In the genomic region with DNA sequence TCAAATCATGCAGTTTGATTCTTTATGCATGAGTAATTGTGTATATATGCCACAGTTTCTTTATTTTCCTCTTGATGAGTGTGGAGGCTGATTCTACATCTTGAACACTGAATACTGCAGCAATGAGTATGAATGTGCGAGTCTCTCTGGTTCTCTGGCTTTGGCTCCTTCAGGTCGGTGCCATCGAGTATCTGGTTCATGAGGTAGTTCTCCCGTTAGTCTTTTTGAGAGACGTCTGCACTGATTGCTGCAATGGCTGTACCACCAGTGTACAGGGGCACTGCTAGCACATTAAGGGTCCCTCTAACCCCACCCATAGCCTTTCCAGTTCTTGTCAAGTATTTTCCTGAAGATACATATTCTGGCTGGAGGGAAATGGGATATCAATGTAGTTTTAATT, we compare ENCODE assay signal across 12 mouse cellular contexts. TPM values are rescaled to one million over a fixed set of nuclear protein-coding genes. Genes with fewer than 3 reads are reported as not detected.
DNase-seq lines count a peak whose midpoint lies in the region; ATAC-seq and TF ChIP-seq lines count a peak whose summit lies in the region.
"Had no signal": no experiment of that assay in that cellular context is flagged by ENCODE, and none has a peak within 500 bp of the region (broad histone marks: within the 10 kb centered on the region; RNA-seq: fewer than 3 reads in every experiment).

No protein-coding gene starts in this region.

- no peak for TF ChIP-seq CTCF in olfactory bulb, adult 2 months (IDR thresholded peaks at IDR 0.05; ENCODE audit: insufficient read depth, low read depth, low read length)

- WGBS in hindbrain, embryonic 16.5 days = 29% methylated on average over 5 of the region's 5 CpGs
- 22% methylated on average over 5 of the region's 5 CpGs for WGBS in hindbrain, embryonic 13.5 days
- WGBS in midbrain, embryonic 11.5 days = 18% methylated on average over 5 of the region's 5 CpGs
- 25% methylated on average over 5 of the region's 5 CpGs for WGBS in midbrain, embryonic 10.5 days
- 7% methylated on average over 5 of the region's 5 CpGs for WGBS in olfactory bulb, adult 2 months

- no peak for TF ChIP-seq POLR2A in olfactory bulb, adult 2 months (IDR thresholded peaks at IDR 0.05; ENCODE audit: insufficient read depth, low read depth, low read length)

- no peaks in the 10 kb centered on the region; the same call in 1 of the 2 replicates for H3K9me3 ChIP-seq in hindbrain, embryonic 16.5 days (ENCODE audit: control insufficient read depth, low read length)
- 0 out of 2 replicates have a peak, but pooled peaks cover 4% of the 10 kb centered on the region for H3K9me3 ChIP-seq in hindbrain, embryonic 13.5 days
- H3K9me3 ChIP-seq in midbrain, embryonic 11.5 days (ENCODE audit: control insufficient read depth, low read length) = no peaks in the 10 kb centered on the region; the same call in 1 of the 2 replicates
- peaks cover 16% of the 10 kb centered on the region for H3K9me3 ChIP-seq in midbrain, embryonic 10.5 days (replicated peaks)

- ATAC-seq in hindbrain, embryonic 16.5 days = no peak
- ATAC-seq in hindbrain, embryonic 13.5 days (ENCODE audit: low FRiP score) = no peak
- ATAC-seq in midbrain, embryonic 11.5 days (ENCODE audit: low FRiP score) = no peak
- ATAC-seq: forebrain, embryonic 14.5 days had no signal

- no peak overlapping the region for H3K9ac ChIP-seq in hindbrain, embryonic 16.5 days (ENCODE audit: low read depth, low read length)
- no peak overlapping the region for H3K9ac ChIP-seq in hindbrain, embryonic 13.5 days
- H3K9ac ChIP-seq in midbrain, embryonic 11.5 days (ENCODE audit: low read length) = no peak overlapping the region
- H3K9ac ChIP-seq: heart, embryonic 13.5 days had no signal

- H3K27ac ChIP-seq in hindbrain, embryonic 16.5 days (ENCODE audit: low read depth, low read length) = no peak overlapping the region
- H3K27ac ChIP-seq in hindbrain, embryonic 13.5 days = no peak overlapping the region
- H3K27ac ChIP-seq in midbrain, embryonic 11.5 days (ENCODE audit: low read depth, low read length) = no peak overlapping the region
- no peak overlapping the region for H3K27ac ChIP-seq in midbrain, embryonic 10.5 days (replicated peaks)
- H3K27ac ChIP-seq in olfactory bulb, adult 2 months (ENCODE audit: insufficient read depth, low read depth, low read length) = no peak overlapping the region
- H3K27ac ChIP-seq: embryonic facial prominence, embryonic 10.5 days; heart, embryonic 13.5 days had no signal

- no peak overlapping the region; the same call in 1 of the 2 replicates for H3K4me3 ChIP-seq in hindbrain, embryonic 16.5 days (ENCODE audit: low read length)
- no peak overlapping the region for H3K4me3 ChIP-seq in hindbrain, embryonic 13.5 days
- no peak overlapping the region for H3K4me3 ChIP-seq in midbrain, embryonic 11.5 days (ENCODE audit: low read depth, low read length)
- no peak overlapping the region for H3K4me3 ChIP-seq in midbrain, embryonic 10.5 days
- 0 out of 2 replicates have a peak overlapping the region, but pooled peaks have one; percentile 1 for H3K4me3 ChIP-seq in olfactory bulb, adult 2 months (ENCODE audit: insufficient read depth, low read depth, low read length)
- H3K4me3 ChIP-seq: embryonic facial prominence, embryonic 10.5 days; heart, embryonic 13.5 days had no signal

- H3K4me2 ChIP-seq in hindbrain, embryonic 16.5 days (ENCODE audit: low read length) = peak overlapping the region; percentile 85
- no peak overlapping the region for H3K4me2 ChIP-seq in hindbrain, embryonic 13.5 days
- H3K4me2 ChIP-seq in midbrain, embryonic 11.5 days = no peak overlapping the region
- H3K4me2 ChIP-seq: heart, embryonic 13.5 days had no signal

- peaks cover 25% of the 10 kb centered on the region for H3K27me3 ChIP-seq in hindbrain, embryonic 16.5 days (replicated peaks; ENCODE audit: control insufficient read depth, insufficient read depth, low read length)
- H3K27me3 ChIP-seq in hindbrain, embryonic 13.5 days = peaks cover 59% of the 10 kb centered on the region
- peaks cover 42% of the 10 kb centered on the region for H3K27me3 ChIP-seq in midbrain, embryonic 11.5 days (ENCODE audit: control insufficient read depth, insufficient read depth, low read length)
- peaks cover 66% of the 10 kb centered on the region for H3K27me3 ChIP-seq in midbrain, embryonic 10.5 days (ENCODE audit: low read depth, poor library complexity, severe bottlenecking)

- peaks cover 8% of the 10 kb centered on the region for H3K4me1 ChIP-seq in hindbrain, embryonic 16.5 days (ENCODE audit: control insufficient read depth, insufficient read depth, low read depth, low read length)
- H3K4me1 ChIP-seq in hindbrain, embryonic 13.5 days (replicated peaks) = peaks cover 23% of the 10 kb centered on the region
- H3K4me1 ChIP-seq in midbrain, embryonic 11.5 days (ENCODE audit: control insufficient read depth, insufficient read depth, low read length) = peaks cover 12% of the 10 kb centered on the region
- H3K4me1 ChIP-seq in midbrain, embryonic 10.5 days = peaks cover 18% of the 10 kb centered on the region
- H3K4me1 ChIP-seq in olfactory bulb, adult 2 months (ENCODE audit: control insufficient read depth, insufficient read depth, low read length) = peaks cover 9% of the 10 kb centered on the region; the same call in 1 of the 2 replicates

- H3K36me3 ChIP-seq in hindbrain, embryonic 16.5 days (ENCODE audit: control insufficient read depth, insufficient read depth, low read length) = no peaks in the 10 kb centered on the region
- no peaks in the 10 kb centered on the region for H3K36me3 ChIP-seq in hindbrain, embryonic 13.5 days
- no peaks in the 10 kb centered on the region for H3K36me3 ChIP-seq in midbrain, embryonic 11.5 days (ENCODE audit: control insufficient read depth, insufficient read depth, low read length)
- no peaks in the 10 kb centered on the region for H3K36me3 ChIP-seq in midbrain, embryonic 10.5 days
- H3K36me3 ChIP-seq: embryonic facial prominence, embryonic 10.5 days; heart, embryonic 13.5 days had no signal

- peak; percentile 81 for DNase-seq in midbrain, embryonic 11.5 days (ENCODE audit: low spot score, missing footprints)
- no peak for DNase-seq in midbrain, embryonic 10.5 days (ENCODE audit: low spot score)
- DNase-seq in retina, embryonic 14.5 days (ENCODE audit: low spot score) = peak; percentile 11
- no peak for DNase-seq in retina, postnatal 1 day
- no peak for DNase-seq in spleen, postnatal 10 days (ENCODE audit: low spot score in 2 of 2)

RNA-seq across cellular contexts. Expression of a gene that starts 2.3 kb away (rescaled TPM):
- polyA plus RNA-seq in hindbrain, embryonic 16.5 days (2015; fragmentation: Nextera tagmentation; extraction: Ambion mirVana) = 11.6 TPM in 2 replicates
- polyA plus RNA-seq in hindbrain, embryonic 13.5 days (2015; fragmentation: Nextera tagmentation; extraction: Ambion mirVana) = 4.3 TPM in 2 replicates
- polyA plus RNA-seq in midbrain, embryonic 11.5 days (2014; fragmentation: Nextera tagmentation; extraction: Ambion mirVana) = 0.26 and 0.37 TPM in 2 replicates
- 0.05 and 0.39 TPM in 2 replicates for polyA plus RNA-seq in midbrain, embryonic 10.5 days (2016; fragmentation: Nextera tagmentation; extraction: Ambion mirVana)
- polyA plus RNA-seq in olfactory bulb, adult 2 months (2012; ENCODE audit: insufficient read depth, insufficient read length, low replicate concordance, missing spikeins) = 43.4 and 47.9 TPM in 2 replicates
- polyA plus RNA-seq: heart, postnatal 0 days had no signal

RNA-seq across cellular contexts. Expression of a gene that starts 42.1 kb away (rescaled TPM):
- polyA plus RNA-seq in hindbrain, embryonic 16.5 days (2015; fragmentation: Nextera tagmentation; extraction: Ambion mirVana) = 46.2 and 60.4 TPM in 2 replicates
- 46.2 and 47.4 TPM in 2 replicates for polyA plus RNA-seq in hindbrain, embryonic 13.5 days (2015; fragmentation: Nextera tagmentation; extraction: Ambion mirVana)
- 42.3 and 50.4 TPM in 2 replicates for polyA plus RNA-seq in midbrain, embryonic 11.5 days (2014; fragmentation: Nextera tagmentation; extraction: Ambion mirVana)
- 25.3 and 30.4 TPM in 2 replicates for polyA plus RNA-seq in midbrain, embryonic 10.5 days (2016; fragmentation: Nextera tagmentation; extraction: Ambion mirVana)
- polyA plus RNA-seq in olfactory bulb, adult 2 months (2012; ENCODE audit: insufficient read depth, insufficient read length, low replicate concordance, missing spikeins) = 80.5 TPM in 1 of 2 replicates, not detected in the other

RNA-seq across cellular contexts. Expression of a gene that starts 42.2 kb away (rescaled TPM):
- 25.5 and 29.2 TPM in 2 replicates for polyA plus RNA-seq in hindbrain, embryonic 16.5 days (2015; fragmentation: Nextera tagmentation; extraction: Ambion mirVana)
- polyA plus RNA-seq in hindbrain, embryonic 13.5 days (2015; fragmentation: Nextera tagmentation; extraction: Ambion mirVana) = 29.9 and 31.3 TPM in 2 replicates
- polyA plus RNA-seq in midbrain, embryonic 11.5 days (2014; fragmentation: Nextera tagmentation; extraction: Ambion mirVana) = 53.3 and 55.4 TPM in 2 replicates
- polyA plus RNA-seq in midbrain, embryonic 10.5 days (2016; fragmentation: Nextera tagmentation; extraction: Ambion mirVana) = 51.9 and 54.3 TPM in 2 replicates
- polyA plus RNA-seq in olfactory bulb, adult 2 months (2012; ENCODE audit: insufficient read depth, insufficient read length, low replicate concordance, missing spikeins) = not detected in 2 replicates

Comparison
In these comparisons a context has a peak if more than half of its experiments do, and no peak if none do; other contexts are left out.
1. DNase-seq: peak in midbrain, embryonic 11.5 days (single experiment) and retina, embryonic 14.5 days (single experiment); none in midbrain, embryonic 10.5 days (single experiment), retina, postnatal 1 day (single experiment) and spleen, postnatal 10 days (0 of 2).
2. RNA of a gene that starts 42.2 kb away (polyA plus RNA-seq): 53.3 to 55.4 TPM in midbrain, embryonic 11.5 days, 51.9 to 54.3 TPM in midbrain, embryonic 10.5 days, 29.9 to 31.3 TPM in hindbrain, embryonic 13.5 days and 25.5 to 29.2 TPM in hindbrain, embryonic 16.5 days; not detected in olfactory bulb, adult 2 months; every median in the first group is over 10 times any median in the second.